In genomic region chr9:27126543-27126942, GRCm38 (mm10) we compare ENCODE assay signal across 16 mouse cellular contexts. TPM values are rescaled to one million over a fixed set of nuclear protein-coding genes. Genes with fewer than 3 reads are reported as not detected.
DNase-seq lines count a peak whose midpoint lies in the region; ATAC-seq and TF ChIP-seq lines count a peak whose summit lies in the region.
"Had no signal": no experiment of that assay in that cellular context is flagged by ENCODE, and none has a peak within 500 bp of the region (broad histone marks: within the 10 kb centered on the region; RNA-seq: fewer than 3 reads in every experiment).

No protein-coding gene starts in this region.

- no peak for TF ChIP-seq POLR2A in CH12.LX (IDR thresholded peaks at IDR 0.05; ENCODE audit: low read depth, low read length)

- H3K9ac ChIP-seq in intestine, postnatal 0 days (ENCODE audit: low read depth, low read length): no peak overlapping the region
- no peak overlapping the region for H3K9ac ChIP-seq in intestine, embryonic 16.5 days (ENCODE audit: low read depth, low read length)
- no peak overlapping the region for H3K9ac ChIP-seq in lung, postnatal 0 days (replicated peaks; ENCODE audit: low read depth)
- no peak overlapping the region for H3K9ac ChIP-seq in CH12.LX (ENCODE audit: insufficient read depth, low read depth)
- H3K9ac ChIP-seq in hindbrain, embryonic 14.5 days: no peak overlapping the region
- H3K9ac ChIP-seq: kidney, embryonic 15.5 days; limb, embryonic 12.5 days; midbrain, embryonic 12.5 days had no signal

- dilution Hi-C loops in CH12.LX (cut with MboI; ENCODE audit: extremely low pct_ligation_motif_present, extremely low pct_unique_long_range_greater_than_20kb, low sequenced_read_pairs): no loop called here

- in situ Hi-C loops in CH12.LX (cut with MboI; ENCODE audit: low pct_ligation_motif_present, low pct_unique_long_range_greater_than_20kb, low sequenced_read_pairs): no loop called here
- in situ Hi-C loops in Patski (cut with MboI; ENCODE audit: low pct_unique_long_range_greater_than_20kb): no loop called here

- no peak for ATAC-seq in intestine, postnatal 0 days
- no peak for ATAC-seq in intestine, embryonic 16.5 days
- ATAC-seq in lung, postnatal 0 days: no peak
- ATAC-seq in Patski: no peak
- no peak for ATAC-seq in hindbrain, embryonic 14.5 days (ENCODE audit: low FRiP score)
- ATAC-seq: inflammation-experienced regulatory T-cells, adult 6 months had no signal

- no peak overlapping the region for H3K4me3 ChIP-seq in intestine, postnatal 0 days (ENCODE audit: low read depth, low read length)
- no peak overlapping the region for H3K4me3 ChIP-seq in intestine, embryonic 16.5 days (ENCODE audit: low read length)
- H3K4me3 ChIP-seq in lung, postnatal 0 days (ENCODE audit: low read depth, low read length): no peak overlapping the region
- no peak overlapping the region for H3K4me3 ChIP-seq in CH12.LX (replicated peaks in 1 of 3; ENCODE audit: low read depth in 2 of 3, low read length in 2 of 3, poor library complexity in 1 of 3)
- H3K4me3 ChIP-seq in hindbrain, embryonic 14.5 days (replicated peaks; ENCODE audit: low read length): no peak overlapping the region
- H3K4me3 ChIP-seq: kidney, embryonic 15.5 days; limb, embryonic 12.5 days; midbrain, embryonic 12.5 days had no signal

- no peaks in the 10 kb centered on the region for H3K79me2 ChIP-seq in CH12.LX (replicated peaks; ENCODE audit: control insufficient read depth, extremely low read depth, insufficient read depth, poor library complexity, severe bottlenecking)

- no peaks in the 10 kb centered on the region for H3K36me3 ChIP-seq in intestine, postnatal 0 days (ENCODE audit: control insufficient read depth, insufficient read depth)
- no peaks in the 10 kb centered on the region for H3K36me3 ChIP-seq in intestine, embryonic 16.5 days (ENCODE audit: control insufficient read depth, insufficient read depth, low read length)
- no peaks in the 10 kb centered on the region for H3K36me3 ChIP-seq in lung, postnatal 0 days (ENCODE audit: insufficient read depth, low read length)
- H3K36me3 ChIP-seq in CH12.LX (replicated peaks in 1 of 2; ENCODE audit: control insufficient read depth in 1 of 2, insufficient read depth in 1 of 2, low read length in 1 of 2): no peaks in the 10 kb centered on the region
- H3K36me3 ChIP-seq in hindbrain, embryonic 14.5 days (replicated peaks; ENCODE audit: control insufficient read depth, insufficient read depth): no peaks in the 10 kb centered on the region
- H3K36me3 ChIP-seq: kidney, embryonic 15.5 days; limb, embryonic 12.5 days had no signal

- H3K4me1 ChIP-seq in intestine, postnatal 0 days (replicated peaks; ENCODE audit: control insufficient read depth, insufficient read depth, low read length): no peaks in the 10 kb centered on the region
- H3K4me1 ChIP-seq in intestine, embryonic 16.5 days (ENCODE audit: control insufficient read depth, insufficient read depth, low read length): no peaks in the 10 kb centered on the region
- H3K4me1 ChIP-seq in lung, postnatal 0 days (ENCODE audit: insufficient read depth, low read depth, low read length): no peaks in the 10 kb centered on the region
- peaks cover 0 to 5% of the 10 kb centered on the region in 2 experiments; a peak in 2 of 4 replicates for H3K4me1 ChIP-seq in CH12.LX (ENCODE audit: control insufficient read depth in 1 of 2, insufficient read depth in 2 of 2)
- peaks cover 17% of the 10 kb centered on the region; the same call in 1 of the 2 replicates for H3K4me1 ChIP-seq in hindbrain, embryonic 14.5 days (replicated peaks; ENCODE audit: control insufficient read depth, insufficient read depth, low read length)
- H3K4me1 ChIP-seq: limb, embryonic 12.5 days had no signal

- POLR2A ChIA-PET in Patski (lab: Charles Lee): no interaction called here

- CTCF ChIA-PET in Patski (lab: Charles Lee): no interaction called here

- H3K9me3 ChIP-seq in intestine, postnatal 0 days (ENCODE audit: control insufficient read depth): no peaks in the 10 kb centered on the region
- H3K9me3 ChIP-seq in intestine, embryonic 16.5 days (ENCODE audit: control insufficient read depth, low read length): peaks cover 6% of the 10 kb centered on the region; the same call in 1 of the 2 replicates
- no peaks in the 10 kb centered on the region for H3K9me3 ChIP-seq in lung, postnatal 0 days (ENCODE audit: low read length)
- peaks cover 6% of the 10 kb centered on the region for H3K9me3 ChIP-seq in CH12.LX (replicated peaks; ENCODE audit: low read length)
- no peaks in the 10 kb centered on the region for H3K9me3 ChIP-seq in hindbrain, embryonic 14.5 days (ENCODE audit: control insufficient read depth, low read length)
- H3K9me3 ChIP-seq: kidney, embryonic 15.5 days; limb, embryonic 12.5 days; midbrain, embryonic 12.5 days had no signal

- no peak for TF ChIP-seq EP300 in lung, postnatal 0 days (IDR thresholded peaks at IDR 0.05)
- TF ChIP-seq EP300 in CH12.LX (IDR thresholded peaks at IDR 0.05; ENCODE audit: low read length): no peak

- DNase-seq in lung, postnatal 0 days (ENCODE audit: low spot score): no peak
- no peak for DNase-seq in lung, postnatal 36 days
- peak; percentile 12 for DNase-seq in CH12.LX (ENCODE audit: extremely low read depth)
- DNase-seq in Patski (ENCODE audit: low read depth, low spot score): no peak
- no peak for DNase-seq in embryo, embryonic 11 days
- no peak for DNase-seq in hindbrain, embryonic 14.5 days (ENCODE audit: low spot score)
- DNase-seq: adrenal gland, postnatal 36 days; cerebellum, postnatal 14 days; thymus, postnatal 14 days had no signal

- H3K27ac ChIP-seq in intestine, postnatal 0 days (ENCODE audit: low read depth, low read length): no peak overlapping the region
- H3K27ac ChIP-seq in intestine, embryonic 16.5 days (ENCODE audit: low read length): no peak overlapping the region
- no peak overlapping the region for H3K27ac ChIP-seq in lung, postnatal 0 days (ENCODE audit: low read length)
- no peak overlapping the region for H3K27ac ChIP-seq in CH12.LX (ENCODE audit: insufficient read depth, low read depth)
- H3K27ac ChIP-seq in hindbrain, embryonic 14.5 days: no peak overlapping the region
- H3K27ac ChIP-seq: kidney, embryonic 15.5 days; limb, embryonic 12.5 days; macrophage had no signal

- TF ChIP-seq RAD21 in CH12.LX (IDR thresholded peaks at IDR 0.05; ENCODE audit: low read depth, low read length): peak; percentile 22

- TF ChIP-seq CTCF in intestine, postnatal 0 days (IDR thresholded peaks at IDR 0.05; ENCODE audit: low read depth): peak; percentile 30
- peak; percentile 39 for TF ChIP-seq CTCF in lung, postnatal 0 days (IDR thresholded peaks at IDR 0.05)
- TF ChIP-seq CTCF in CH12.LX (conservative IDR thresholded peaks at IDR 0.05 in 1 of 2, IDR thresholded peaks at IDR 0.05 in 1 of 2; ENCODE audit: low read depth in 2 of 2, low read length in 2 of 2) (peak in 1 of 2 experiments; percentile 41; a peak in 2 of 4 replicates), Patski (IDR thresholded peaks at IDR 0.05) (peak; percentile 40)

- no peaks in the 10 kb centered on the region for H3K27me3 ChIP-seq in intestine, postnatal 0 days (replicated peaks; ENCODE audit: control insufficient read depth, insufficient read depth, low read length)
- H3K27me3 ChIP-seq in intestine, embryonic 16.5 days (replicated peaks; ENCODE audit: control insufficient read depth, insufficient read depth, low read length): no peaks in the 10 kb centered on the region
- H3K27me3 ChIP-seq in lung, postnatal 0 days (replicated peaks; ENCODE audit: insufficient read depth, low read length): no peaks in the 10 kb centered on the region
- H3K27me3 ChIP-seq in CH12.LX (replicated peaks) (no peaks in the 10 kb centered on the region), Patski (no peaks in the 10 kb centered on the region)
- no peaks in the 10 kb centered on the region for H3K27me3 ChIP-seq in hindbrain, embryonic 14.5 days (ENCODE audit: control insufficient read depth, insufficient read depth, low read length)
- H3K27me3 ChIP-seq: kidney, embryonic 15.5 days; limb, embryonic 12.5 days; midbrain, embryonic 12.5 days had no signal

- H3K4me2 ChIP-seq in intestine, postnatal 0 days (replicated peaks; ENCODE audit: low read depth): no peak overlapping the region
- H3K4me2 ChIP-seq in intestine, embryonic 16.5 days (ENCODE audit: low read depth, low read length): no peak overlapping the region
- H3K4me2 ChIP-seq in lung, postnatal 0 days (replicated peaks; ENCODE audit: low read depth, low read length): no peak overlapping the region
- H3K4me2 ChIP-seq in CH12.LX (ENCODE audit: insufficient read depth, low read depth, poor library complexity, severe bottlenecking): no peak overlapping the region
- no peak overlapping the region for H3K4me2 ChIP-seq in hindbrain, embryonic 14.5 days (replicated peaks)
- H3K4me2 ChIP-seq: kidney, embryonic 15.5 days; limb, embryonic 12.5 days; midbrain, embryonic 12.5 days had no signal

- WGBS in intestine, postnatal 0 days: 86% methylated on average over 6 of the region's 6 CpGs
- 86% methylated on average over 6 of the region's 6 CpGs for WGBS in intestine, embryonic 16.5 days
- 86% methylated on average over 6 of the region's 6 CpGs for WGBS in lung, postnatal 0 days
- WGBS in hindbrain, embryonic 14.5 days: 90% methylated on average over 6 of the region's 6 CpGs

TF ChIP-seq in CH12.LX, 34 proteins besides CTCF, POLR2A, EP300 and RAD21:
- TF ChIP-seq BHLHE40 (IDR thresholded peaks at IDR 0.05; ENCODE audit: low read depth, low read length): no peak
- no peak for TF ChIP-seq ZKSCAN1 (IDR thresholded peaks at IDR 0.05; ENCODE audit: borderline replicate concordance, low read depth, low read length)
- TF ChIP-seq SMC3 (IDR thresholded peaks at IDR 0.05; ENCODE audit: low read depth, low read length): 0 out of 2 replicates have a peak, but pooled peaks have one; percentile 5
- TF ChIP-seq MYC (IDR thresholded peaks at IDR 0.05; ENCODE audit: low read depth, low read length): no peak
- TF ChIP-seq JUN (IDR thresholded peaks at IDR 0.05; ENCODE audit: insufficient read depth, low read depth, low read length): no peak
TF ChIP-seq in CH12.LX: peak in this region for 1.

RNA-seq across cellular contexts. Expression of gene Jam3, which starts 28.7 kb away (rescaled TPM):
- polyA plus RNA-seq in intestine, postnatal 0 days (2015; fragmentation: Nextera tagmentation; extraction: Ambion mirVana): 17.8 and 20.3 TPM in 2 replicates
- polyA plus RNA-seq in intestine, embryonic 16.5 days (2015; fragmentation: Nextera tagmentation; extraction: Ambion mirVana): 36.5 and 41.4 TPM in 2 replicates
- polyA plus RNA-seq in lung, postnatal 0 days (2015; fragmentation: Nextera tagmentation; extraction: Ambion mirVana): 18.9 and 20.4 TPM in 2 replicates
- 0.13 and 0.17 TPM in 2 replicates for total RNA-seq in CH12.LX (2012; rRNA removed)
- total RNA-seq in CH12.LX (2014; rRNA removed): 0.57 and 0.72 TPM in 2 replicates
- 1.7 and 2.0 TPM in 2 replicates for polyA plus RNA-seq in CH12.LX (2012; ENCODE audit: insufficient read length, low read depth)
- polyA plus RNA-seq in Patski (2021): 40.0 TPM
- polyA plus RNA-seq in hindbrain, embryonic 14.5 days (2014; fragmentation: Nextera tagmentation; extraction: Ambion mirVana): 44.5 and 46.1 TPM in 2 replicates
- polyA plus RNA-seq: macrophage had no signal
